Mouse (Mus musculus): Measurements from ENCODE around the gene Lrrc75b. TPM values are rescaled to one million over a fixed set of nuclear protein-coding genes. Genes with fewer than 3 reads are reported as not detected.

The Lrrc75b gene
- total RNA-seq, 1 experiment, result 0.18 TPM

DNA sequence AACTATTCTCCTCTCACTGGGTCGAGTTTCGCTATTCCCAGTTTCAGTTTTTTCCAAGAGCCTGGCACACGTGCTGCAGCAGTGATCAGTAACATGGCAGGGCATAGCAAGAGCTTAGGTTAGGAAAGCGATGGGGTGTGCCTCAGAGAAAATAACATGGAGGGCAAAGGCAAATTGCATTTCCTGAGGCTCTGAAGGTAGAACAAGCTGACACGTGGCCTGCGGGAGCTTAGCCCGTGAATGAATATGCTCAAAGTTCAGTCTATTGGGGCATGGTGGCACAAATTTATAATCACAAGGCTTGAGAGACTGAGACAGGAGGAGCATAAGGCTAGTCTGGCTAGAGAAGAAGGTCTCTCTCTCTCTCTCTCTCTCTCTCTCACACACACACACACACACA, 47.3 kb downstream of the Lrrc75b start:
- in situ Hi-C loops (cut with MboI; ENCODE audit: low sequenced_read_pairs in 2 of 2, unreplicated experiment in 2 of 2), result no loop called here
- TF ChIP-seq MAFK (IDR thresholded peaks at IDR 0.05; ENCODE audit: insufficient read depth, low read depth, low read length), result no peak
- TF ChIP-seq ZC3H11A (IDR thresholded peaks at IDR 0.05; ENCODE audit: borderline replicate concordance, low read depth, low read length), result no peak
- TF ChIP-seq ZNF384 (IDR thresholded peaks at IDR 0.05; ENCODE audit: low read depth, low read length), result no peak
- TF ChIP-seq HCFC1 (IDR thresholded peaks at IDR 0.05; ENCODE audit: borderline replicate concordance, insufficient read depth, low read length), result no peak
- no peak for TF ChIP-seq CHD2 (IDR thresholded peaks at IDR 0.05; ENCODE audit: low read depth, low read length)
- DNase-seq (ENCODE audit: low read depth, low spot score), result no peak
- peaks cover 0 to 3% of the 10 kb centered on the region in 2 experiments; a peak in 1 of 4 replicates for H3K4me1 ChIP-seq (ENCODE audit: control insufficient read depth in 2 of 2, insufficient read depth in 2 of 2, low read length in 2 of 2, poor library complexity in 1 of 2)
- H3K27ac ChIP-seq (ENCODE audit: insufficient read depth, low read depth, low read length, poor library complexity, severe bottlenecking), result no peak overlapping the region
- no peak overlapping the region for H3K4me3 ChIP-seq (ENCODE audit: insufficient read depth in 1 of 2, low read depth in 1 of 2, low read length in 2 of 2, poor library complexity in 1 of 2, severe bottlenecking in 1 of 2)
- peaks cover 22% of the 10 kb centered on the region; the same call in 1 of the 2 replicates for H3K36me3 ChIP-seq (ENCODE audit: control insufficient read depth, insufficient read depth, low read length, poor library complexity, severe bottlenecking)
- H3K9me3 ChIP-seq (ENCODE audit: control insufficient read depth, insufficient read depth, low read depth, low read length), result no peaks in the 10 kb centered on the region
- H3K9ac ChIP-seq (ENCODE audit: insufficient read depth, low read depth, low read length, poor library complexity, severe bottlenecking), result no peak overlapping the region

DNA sequence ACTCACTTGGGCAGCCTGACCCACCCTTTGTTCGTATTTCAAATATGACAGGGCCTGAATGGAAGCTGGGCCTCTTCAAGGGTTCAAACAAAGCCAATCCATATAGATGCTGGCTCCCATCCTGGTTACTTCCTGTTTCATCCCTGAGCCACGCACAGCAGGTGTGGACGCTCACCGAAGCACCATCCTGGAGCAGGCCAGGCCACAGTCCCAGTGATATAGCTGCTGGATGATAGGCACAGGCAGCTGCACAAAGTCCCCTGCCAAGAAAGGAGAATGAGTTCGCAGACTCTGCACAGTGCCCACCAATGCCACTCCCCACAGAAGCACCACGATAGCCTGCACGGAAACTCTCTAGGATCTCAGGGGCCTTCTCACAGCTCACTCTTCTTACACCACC, 48.2 kb downstream of the Lrrc75b start:
- no peak for DNase-seq (ENCODE audit: low read depth, low spot score)
- H3K9me3 ChIP-seq (ENCODE audit: control insufficient read depth, insufficient read depth, low read depth, low read length), result no peaks in the 10 kb centered on the region
- peaks cover 22% of the 10 kb centered on the region; the same call in 1 of the 2 replicates for H3K36me3 ChIP-seq (ENCODE audit: control insufficient read depth, insufficient read depth, low read length, poor library complexity, severe bottlenecking)
- peaks cover 0 to 3% of the 10 kb centered on the region in 2 experiments; a peak in 1 of 4 replicates for H3K4me1 ChIP-seq (ENCODE audit: control insufficient read depth in 2 of 2, insufficient read depth in 2 of 2, low read length in 2 of 2, poor library complexity in 1 of 2)
- in situ Hi-C loops (cut with MboI; ENCODE audit: low sequenced_read_pairs in 2 of 2, unreplicated experiment in 2 of 2), result no loop called here
- no peak for TF ChIP-seq CHD2 (IDR thresholded peaks at IDR 0.05; ENCODE audit: low read depth, low read length)
- TF ChIP-seq ZC3H11A (IDR thresholded peaks at IDR 0.05; ENCODE audit: borderline replicate concordance, low read depth, low read length), result no peak
- TF ChIP-seq MAFK (IDR thresholded peaks at IDR 0.05; ENCODE audit: insufficient read depth, low read depth, low read length), result no peak
- TF ChIP-seq ZNF384 (IDR thresholded peaks at IDR 0.05; ENCODE audit: low read depth, low read length), result no peak
- TF ChIP-seq HCFC1 (IDR thresholded peaks at IDR 0.05; ENCODE audit: borderline replicate concordance, insufficient read depth, low read length), result no peak
- no peak overlapping the region for H3K4me3 ChIP-seq (ENCODE audit: insufficient read depth in 1 of 2, low read depth in 1 of 2, low read length in 2 of 2, poor library complexity in 1 of 2, severe bottlenecking in 1 of 2)
- H3K9ac ChIP-seq (ENCODE audit: insufficient read depth, low read depth, low read length, poor library complexity, severe bottlenecking), result no peak overlapping the region
- H3K27ac ChIP-seq (ENCODE audit: insufficient read depth, low read depth, low read length, poor library complexity, severe bottlenecking), result no peak overlapping the region

DNA sequence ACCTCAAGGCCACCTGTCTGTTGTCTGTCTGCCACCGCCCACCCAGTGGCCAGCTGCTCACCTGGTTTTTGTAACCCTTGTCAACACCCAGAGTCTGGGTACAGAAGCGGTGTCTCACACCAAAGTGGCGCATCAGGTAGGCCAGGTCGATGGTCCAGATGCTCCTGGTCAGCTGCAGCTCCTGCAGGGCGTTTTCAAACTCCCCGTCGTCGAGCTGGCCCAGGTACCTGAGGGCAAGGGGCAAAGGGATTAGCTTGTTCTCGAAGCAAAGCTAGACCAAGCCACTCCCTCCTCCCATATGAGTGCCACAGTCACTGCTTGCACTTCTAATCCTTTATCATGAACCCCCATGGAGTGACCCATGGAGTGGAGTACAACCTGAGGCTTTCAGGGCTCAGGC, 49.1 kb downstream of the Lrrc75b start:
- Histone ChIP-seq H3K36me3 (ENCODE audit: control insufficient read depth, insufficient read depth, low read length, poor library complexity, severe bottlenecking) (peaks cover 22% of the 10 kb centered on the region; the same call in 1 of the 2 replicates), H3K27ac (ENCODE audit: insufficient read depth, low read depth, low read length, poor library complexity, severe bottlenecking) (no peak overlapping the region), H3K9me3 (ENCODE audit: control insufficient read depth, insufficient read depth, low read depth, low read length) (no peaks in the 10 kb centered on the region), H3K4me3 (ENCODE audit: insufficient read depth in 1 of 2, low read depth in 1 of 2, low read length in 2 of 2, poor library complexity in 1 of 2, severe bottlenecking in 1 of 2) (peak overlapping the region in 1 of 2 experiments; percentile 33; a peak in 1 of 4 replicates), H3K9ac (ENCODE audit: insufficient read depth, low read depth, low read length, poor library complexity, severe bottlenecking) (no peak overlapping the region), H3K4me1 (ENCODE audit: control insufficient read depth in 2 of 2, insufficient read depth in 2 of 2, low read length in 2 of 2, poor library complexity in 1 of 2) (no peaks in the 10 kb centered on the region; a peak in 1 of 4 replicates)
- no peak for TF ChIP-seq ZNF384 (IDR thresholded peaks at IDR 0.05; ENCODE audit: low read depth, low read length)
- no peak for TF ChIP-seq ZC3H11A (IDR thresholded peaks at IDR 0.05; ENCODE audit: borderline replicate concordance, low read depth, low read length)
- TF ChIP-seq CHD2 (IDR thresholded peaks at IDR 0.05; ENCODE audit: low read depth, low read length), result no peak
- TF ChIP-seq MAFK (IDR thresholded peaks at IDR 0.05; ENCODE audit: insufficient read depth, low read depth, low read length), result no peak
- TF ChIP-seq HCFC1 (IDR thresholded peaks at IDR 0.05; ENCODE audit: borderline replicate concordance, insufficient read depth, low read length), result no peak
- in situ Hi-C loops (cut with MboI; ENCODE audit: low sequenced_read_pairs in 2 of 2, unreplicated experiment in 2 of 2), result no loop called here
- DNase-seq (ENCODE audit: low read depth, low spot score), result no peak

DNA sequence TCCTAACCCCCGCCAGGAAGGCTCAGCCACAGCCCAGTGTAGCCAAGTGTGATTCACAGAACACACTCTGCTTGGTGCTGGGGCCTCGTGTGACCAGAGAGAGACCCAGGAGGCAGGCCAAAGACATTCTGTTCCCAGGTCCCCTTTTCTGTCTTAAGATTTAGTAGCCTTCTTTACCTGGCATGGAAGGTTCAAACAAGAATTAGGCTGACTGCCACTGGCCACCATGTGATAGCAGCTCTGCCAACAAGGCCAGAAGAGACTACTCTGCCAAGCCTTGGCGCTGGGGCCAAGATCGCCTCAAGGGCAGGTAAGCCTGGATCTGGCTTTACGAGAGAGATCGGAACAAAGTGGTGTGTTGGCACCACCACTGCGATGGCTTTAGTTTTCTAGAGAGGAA, 49.7 kb downstream of the Lrrc75b start:
- no peaks in the 10 kb centered on the region for H3K9me3 ChIP-seq (ENCODE audit: control insufficient read depth, insufficient read depth, low read depth, low read length)
- H3K27ac ChIP-seq (ENCODE audit: insufficient read depth, low read depth, low read length, poor library complexity, severe bottlenecking), result no peak overlapping the region
- H3K4me3 ChIP-seq (ENCODE audit: insufficient read depth in 1 of 2, low read depth in 1 of 2, low read length in 2 of 2, poor library complexity in 1 of 2, severe bottlenecking in 1 of 2), result no peak overlapping the region
- TF ChIP-seq ZNF384 (IDR thresholded peaks at IDR 0.05; ENCODE audit: low read depth, low read length) (no peak), HCFC1 (IDR thresholded peaks at IDR 0.05; ENCODE audit: borderline replicate concordance, insufficient read depth, low read length) (no peak), MAFK (IDR thresholded peaks at IDR 0.05; ENCODE audit: insufficient read depth, low read depth, low read length) (no peak), CHD2 (IDR thresholded peaks at IDR 0.05; ENCODE audit: low read depth, low read length) (no peak), ZC3H11A (IDR thresholded peaks at IDR 0.05; ENCODE audit: borderline replicate concordance, low read depth, low read length) (no peak)
- H3K4me1 ChIP-seq (ENCODE audit: control insufficient read depth in 2 of 2, insufficient read depth in 2 of 2, low read length in 2 of 2, poor library complexity in 1 of 2), result no peaks in the 10 kb centered on the region; a peak in 1 of 4 replicates
- peaks cover 22% of the 10 kb centered on the region; the same call in 1 of the 2 replicates for H3K36me3 ChIP-seq (ENCODE audit: control insufficient read depth, insufficient read depth, low read length, poor library complexity, severe bottlenecking)
- H3K9ac ChIP-seq (ENCODE audit: insufficient read depth, low read depth, low read length, poor library complexity, severe bottlenecking), result no peak overlapping the region
- DNase-seq (ENCODE audit: low read depth, low spot score), result no peak
- in situ Hi-C loops (cut with MboI; ENCODE audit: low sequenced_read_pairs in 2 of 2, unreplicated experiment in 2 of 2), result no loop called here

All from ES-E14 (cell line).